Comparison of ENCODE assay signal across 21 mouse cellular contexts in the genomic region with DNA sequence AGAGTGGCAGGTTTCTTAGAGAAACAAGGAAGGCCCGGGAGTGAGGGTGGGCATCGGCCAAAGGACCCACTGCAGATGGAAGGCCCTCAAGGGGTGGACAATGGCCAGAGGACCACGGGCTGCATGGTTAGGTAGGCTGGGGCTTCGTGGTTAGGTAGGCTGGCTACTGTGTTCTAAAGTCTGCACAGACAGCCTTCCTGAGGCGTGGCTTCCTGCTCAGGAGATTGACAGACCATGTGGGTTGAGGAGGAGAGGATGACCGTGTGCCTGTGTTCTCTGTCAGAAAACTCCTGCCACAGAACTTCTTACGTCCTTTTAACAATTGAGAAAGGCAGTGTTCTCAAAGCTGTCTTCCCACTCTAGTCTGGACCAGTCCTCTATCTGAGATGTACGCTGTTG. TPM values are rescaled to one million over a fixed set of nuclear protein-coding genes. Genes with fewer than 3 reads are reported as not detected.
DNase-seq lines count a peak whose midpoint lies in the region; ATAC-seq and TF ChIP-seq lines count a peak whose summit lies in the region.
"Had no signal": no experiment of that assay in that cellular context is flagged by ENCODE, and none has a peak within 500 bp of the region (broad histone marks: within the 10 kb centered on the region; RNA-seq: fewer than 3 reads in every experiment).

No protein-coding gene starts in this region.

- no peaks in the 10 kb centered on the region for H3K27me3 ChIP-seq in hindbrain, embryonic 14.5 days (ENCODE audit: control insufficient read depth, insufficient read depth, low read length)
- no peaks in the 10 kb centered on the region for H3K27me3 ChIP-seq in hindbrain, postnatal 0 days (ENCODE audit: insufficient read depth, low read length)
- H3K27me3 ChIP-seq: forebrain, embryonic 12.5 days; heart, embryonic 15.5 days; hindbrain, embryonic 15.5 days; neural tube, embryonic 13.5 days had no signal

- H3K9ac ChIP-seq in hindbrain, embryonic 14.5 days, result no peak overlapping the region
- no peak overlapping the region for H3K9ac ChIP-seq in hindbrain, postnatal 0 days (replicated peaks; ENCODE audit: low read length)
- H3K9ac ChIP-seq: forebrain, embryonic 12.5 days; heart, embryonic 15.5 days; hindbrain, embryonic 15.5 days; lung, embryonic 14.5 days; neural tube, embryonic 13.5 days had no signal

- H3K4me1 ChIP-seq in bone marrow, adult 2 months (ENCODE audit: control insufficient read depth, insufficient read depth, low read length), result peaks cover 2% of the 10 kb centered on the region; the same call in 1 of the 2 replicates
- no peaks in the 10 kb centered on the region for H3K4me1 ChIP-seq in hindbrain, embryonic 14.5 days (replicated peaks; ENCODE audit: control insufficient read depth, insufficient read depth, low read length)
- H3K4me1 ChIP-seq in hindbrain, postnatal 0 days (ENCODE audit: insufficient read depth, low read length), result no peaks in the 10 kb centered on the region
- H3K4me1 ChIP-seq: forebrain, embryonic 12.5 days; heart, embryonic 15.5 days; hindbrain, embryonic 15.5 days; neural tube, embryonic 13.5 days had no signal

- DNase-seq in thymus, postnatal 14 days, result peak; percentile 20
- no peak for DNase-seq in thymus, postnatal 0 days (ENCODE audit: low spot score)
- peak; percentile 30 for DNase-seq in thymus, postnatal 4 days
- DNase-seq in hindbrain, embryonic 14.5 days (ENCODE audit: low spot score), result no peak
- DNase-seq in cerebellum, postnatal 4 days (ENCODE audit: low spot score in 2 of 2), result no peak
- no peak for DNase-seq in hindbrain, postnatal 0 days (ENCODE audit: low spot score)
- DNase-seq: adrenal gland, adult 2 months; cerebellum, adult 2 months; embryo, embryonic 11 days; kidney, adult 9 months; layer of hippocampus, postnatal 36 days; lung, embryonic 14.5 days had no signal

- no peak for TF ChIP-seq CTCF in bone marrow, adult 2 months (IDR thresholded peaks at IDR 0.05; ENCODE audit: control insufficient read depth, insufficient read depth, low read length)
- TF ChIP-seq CTCF in hindbrain, postnatal 0 days (IDR thresholded peaks at IDR 0.05; ENCODE audit: low read depth), result no peak

- peak; percentile 67 for ATAC-seq in megakaryocyte, adult 5-6 weeks (ENCODE audit: poor library complexity, severe bottlenecking)
- no peak for ATAC-seq in hindbrain, embryonic 14.5 days (ENCODE audit: low FRiP score)
- no peak for ATAC-seq in hindbrain, postnatal 0 days

- no peaks in the 10 kb centered on the region for H3K36me3 ChIP-seq in hindbrain, embryonic 14.5 days (replicated peaks; ENCODE audit: control insufficient read depth, insufficient read depth)
- no peaks in the 10 kb centered on the region for H3K36me3 ChIP-seq in hindbrain, postnatal 0 days (ENCODE audit: insufficient read depth, low read length)
- H3K36me3 ChIP-seq: forebrain, embryonic 12.5 days; heart, embryonic 15.5 days; hindbrain, embryonic 15.5 days; limb, embryonic 10.5 days; neural tube, embryonic 13.5 days had no signal

- 28% methylated on average over 8 of the region's 8 CpGs for WGBS in bone marrow, adult 2 months
- 84% methylated on average over 8 of the region's 8 CpGs for WGBS in hindbrain, embryonic 14.5 days
- WGBS in hindbrain, postnatal 0 days, result 81% methylated on average over 8 of the region's 8 CpGs

- no peak overlapping the region for H3K4me2 ChIP-seq in hindbrain, embryonic 14.5 days (replicated peaks)
- H3K4me2 ChIP-seq in hindbrain, postnatal 0 days (ENCODE audit: low read depth, low read length), result no peak overlapping the region
- H3K4me2 ChIP-seq: forebrain, embryonic 12.5 days; heart, embryonic 15.5 days; hindbrain, embryonic 15.5 days; lung, embryonic 14.5 days; neural tube, embryonic 13.5 days had no signal

- H3K9me3 ChIP-seq in hindbrain, embryonic 14.5 days (ENCODE audit: control insufficient read depth, low read length), result no peaks in the 10 kb centered on the region
- no peaks in the 10 kb centered on the region for H3K9me3 ChIP-seq in hindbrain, postnatal 0 days (ENCODE audit: low read length)
- H3K9me3 ChIP-seq: forebrain, embryonic 12.5 days; heart, embryonic 15.5 days; hindbrain, embryonic 15.5 days; limb, embryonic 10.5 days; neural tube, embryonic 13.5 days had no signal

- peak overlapping the region; percentile 85 for H3K27ac ChIP-seq in bone marrow, adult 2 months (ENCODE audit: control insufficient read depth, insufficient read depth, low read depth, low read length, poor library complexity)
- H3K27ac ChIP-seq in hindbrain, embryonic 14.5 days, result no peak overlapping the region
- no peak overlapping the region for H3K27ac ChIP-seq in hindbrain, postnatal 0 days
- H3K27ac ChIP-seq: forebrain, embryonic 12.5 days; heart, embryonic 15.5 days; hindbrain, embryonic 15.5 days; limb, embryonic 10.5 days; neural tube, embryonic 13.5 days had no signal

- TF ChIP-seq POLR2A in bone marrow, adult 2 months (IDR thresholded peaks at IDR 0.05; ENCODE audit: borderline replicate concordance, control insufficient read depth, low read depth, low read length), result no peak

- H3K4me3 ChIP-seq in bone marrow, adult 2 months (replicated peaks; ENCODE audit: control insufficient read depth, low read depth, low read length), result no peak overlapping the region
- H3K4me3 ChIP-seq in hindbrain, embryonic 14.5 days (replicated peaks; ENCODE audit: low read length), result no peak overlapping the region
- no peak overlapping the region for H3K4me3 ChIP-seq in hindbrain, postnatal 0 days (ENCODE audit: low read length)
- H3K4me3 ChIP-seq: forebrain, embryonic 12.5 days; heart, embryonic 15.5 days; hindbrain, embryonic 15.5 days; limb, embryonic 10.5 days; neural tube, embryonic 13.5 days had no signal

RNA-seq across cellular contexts. Expression of a gene that starts 22.6 kb away (rescaled TPM):
- polyA plus RNA-seq in thymus, postnatal 0 days (2015; fragmentation: Nextera tagmentation; extraction: Ambion mirVana), result 12.1 and 19.0 TPM in 2 replicates
- polyA plus RNA-seq in bone marrow, adult 2 months (2011; ENCODE audit: insufficient read depth, insufficient read length, low replicate concordance, missing spikeins), result 43.4 TPM in 1 of 2 replicates, not detected in the other
- 9.6 and 10.0 TPM in 2 replicates for total RNA-seq in megakaryocyte, adult 5-6 weeks (2015)
- total RNA-seq in megakaryocyte, adult 5-6 weeks (2017), result 40.8 and 73.5 TPM in 2 replicates
- polyA plus RNA-seq in hindbrain, embryonic 14.5 days (2014; fragmentation: Nextera tagmentation; extraction: Ambion mirVana), result 36.2 and 37.5 TPM in 2 replicates
- 0.79 and 2.5 TPM in 2 replicates for total RNA-seq in hindbrain, postnatal 0 days (2014; rRNA removed)
- 31.9 and 32.5 TPM in 2 replicates for polyA plus RNA-seq in hindbrain, postnatal 0 days (2015; fragmentation: Nextera tagmentation; extraction: Ambion mirVana)
- total RNA-seq: layer of hippocampus, postnatal 36 days had no signal
- polyA plus RNA-seq: adrenal gland, adult 2 months had no signal

RNA-seq across cellular contexts. Expression of a gene that starts 30.3 kb away (rescaled TPM):
- not detected in 2 replicates for polyA plus RNA-seq in thymus, postnatal 0 days (2015; fragmentation: Nextera tagmentation; extraction: Ambion mirVana)
- not detected in 2 replicates for polyA plus RNA-seq in bone marrow, adult 2 months (2011; ENCODE audit: insufficient read depth, insufficient read length, low replicate concordance, missing spikeins)
- not detected in 2 replicates for total RNA-seq in megakaryocyte, adult 5-6 weeks (2015)
- total RNA-seq in megakaryocyte, adult 5-6 weeks (2017), result not detected in 2 replicates
- polyA plus RNA-seq in hindbrain, embryonic 14.5 days (2014; fragmentation: Nextera tagmentation; extraction: Ambion mirVana), result 0.27 TPM in 1 of 2 replicates, not detected in the other
- total RNA-seq in hindbrain, postnatal 0 days (2014; rRNA removed), result not detected in 2 replicates
- not detected in 2 replicates for polyA plus RNA-seq in hindbrain, postnatal 0 days (2015; fragmentation: Nextera tagmentation; extraction: Ambion mirVana)
- total RNA-seq: adrenal gland, adult 2 months; gastrocnemius, postnatal 4 days; layer of hippocampus, postnatal 36 days; megakaryocyte-erythroid progenitor cell, adult 5-6 weeks had no signal
- polyA plus RNA-seq: adrenal gland, adult 2 months; cerebellum, adult 2 months; forebrain, embryonic 12.5 days; heart, embryonic 15.5 days; hindbrain, embryonic 15.5 days; limb, embryonic 10.5 days; lung, embryonic 14.5 days; neural tube, embryonic 13.5 days had no signal

RNA-seq across cellular contexts. Expression of a gene that starts 30.4 kb away (rescaled TPM):
- 0.08 and 0.10 TPM in 2 replicates for polyA plus RNA-seq in thymus, postnatal 0 days (2015; fragmentation: Nextera tagmentation; extraction: Ambion mirVana)
- not detected in 2 replicates for polyA plus RNA-seq in bone marrow, adult 2 months (2011; ENCODE audit: insufficient read depth, insufficient read length, low replicate concordance, missing spikeins)
- not detected in 2 replicates for total RNA-seq in megakaryocyte, adult 5-6 weeks (2015)
- total RNA-seq in megakaryocyte, adult 5-6 weeks (2017), result not detected in 2 replicates
- 0.16 and 0.17 TPM in 2 replicates for polyA plus RNA-seq in hindbrain, embryonic 14.5 days (2014; fragmentation: Nextera tagmentation; extraction: Ambion mirVana)
- 1.7 TPM in 1 of 2 replicates, not detected in the other for total RNA-seq in hindbrain, postnatal 0 days (2014; rRNA removed)
- 0.10 and 0.18 TPM in 2 replicates for polyA plus RNA-seq in hindbrain, postnatal 0 days (2015; fragmentation: Nextera tagmentation; extraction: Ambion mirVana)
- total RNA-seq: adrenal gland, adult 2 months; gastrocnemius, postnatal 4 days; layer of hippocampus, postnatal 36 days; megakaryocyte-erythroid progenitor cell, adult 5-6 weeks had no signal
- polyA plus RNA-seq: adrenal gland, adult 2 months; cerebellum, adult 2 months; forebrain, embryonic 12.5 days; heart, embryonic 15.5 days; limb, embryonic 10.5 days; lung, embryonic 14.5 days; neural tube, embryonic 13.5 days had no signal

RNA-seq across cellular contexts. Expression of a gene that starts 44.8 kb away (rescaled TPM):
- 2,922 and 3,108 TPM in 2 replicates for polyA plus RNA-seq in thymus, postnatal 0 days (2015; fragmentation: Nextera tagmentation; extraction: Ambion mirVana)
- polyA plus RNA-seq in bone marrow, adult 2 months (2011; ENCODE audit: insufficient read depth, insufficient read length, low replicate concordance, missing spikeins), result 866 and 1,228 TPM in 2 replicates
- total RNA-seq in megakaryocyte, adult 5-6 weeks (2015), result 1,493 and 1,909 TPM in 2 replicates
- 575 and 756 TPM in 2 replicates for total RNA-seq in megakaryocyte, adult 5-6 weeks (2017)
- 1,197 and 1,586 TPM in 2 replicates for polyA plus RNA-seq in hindbrain, embryonic 14.5 days (2014; fragmentation: Nextera tagmentation; extraction: Ambion mirVana)
- total RNA-seq in hindbrain, postnatal 0 days (2014; rRNA removed), result 483 and 611 TPM in 2 replicates
- polyA plus RNA-seq in hindbrain, postnatal 0 days (2015; fragmentation: Nextera tagmentation; extraction: Ambion mirVana), result 1,228 and 1,333 TPM in 2 replicates

RNA-seq across cellular contexts. Expression of a gene that starts 57.8 kb away (rescaled TPM):
- 1.1 and 1.5 TPM in 2 replicates for polyA plus RNA-seq in thymus, postnatal 0 days (2015; fragmentation: Nextera tagmentation; extraction: Ambion mirVana)
- polyA plus RNA-seq in bone marrow, adult 2 months (2011; ENCODE audit: insufficient read depth, insufficient read length, low replicate concordance, missing spikeins), result 82.1 and 126 TPM in 2 replicates
- total RNA-seq in megakaryocyte, adult 5-6 weeks (2015), result 0.64 and 1.0 TPM in 2 replicates
- 0.18 and 0.24 TPM in 2 replicates for total RNA-seq in megakaryocyte, adult 5-6 weeks (2017)
- 0.13 and 0.33 TPM in 2 replicates for polyA plus RNA-seq in hindbrain, embryonic 14.5 days (2014; fragmentation: Nextera tagmentation; extraction: Ambion mirVana)
- total RNA-seq in hindbrain, postnatal 0 days (2014; rRNA removed), result 0.10 and 0.11 TPM in 2 replicates
- polyA plus RNA-seq in hindbrain, postnatal 0 days (2015; fragmentation: Nextera tagmentation; extraction: Ambion mirVana), result 0.63 and 0.93 TPM in 2 replicates

Comparison
In these comparisons a context has a peak if more than half of its experiments do, and no peak if none do; other contexts are left out.
1. DNase-seq: peak in thymus, postnatal 14 days (single experiment) and thymus, postnatal 4 days (single experiment); none in thymus, postnatal 0 days (single experiment), hindbrain, embryonic 14.5 days (single experiment), cerebellum, postnatal 4 days (0 of 2) and hindbrain, postnatal 0 days (single experiment).